ENCODE assay signal across 23 mouse cellular contexts in genomic region chr19:32319057-32319456, GRCm38 (mm10).
DNase-seq lines count a peak whose midpoint lies in the region; ATAC-seq and TF ChIP-seq lines count a peak whose summit lies in the region.
"Had no signal": no experiment of that assay in that cellular context is flagged by ENCODE, and none has a peak within 500 bp of the region (broad histone marks: within the 10 kb centered on the region; RNA-seq: fewer than 3 reads in every experiment).

No protein-coding gene starts in this region.

- H3K4me2 ChIP-seq in kidney, postnatal 0 days (ENCODE audit: low read length), result no peak overlapping the region
- H3K4me2 ChIP-seq in limb, embryonic 12.5 days, result 0 out of 2 replicates have a peak overlapping the region, but pooled peaks have one; percentile 13
- H3K4me2 ChIP-seq: forebrain, embryonic 12.5 days; heart, embryonic 11.5 days; hindbrain, embryonic 13.5 days; limb, embryonic 15.5 days; midbrain, embryonic 11.5 days had no signal

- no peak for ATAC-seq in kidney, postnatal 0 days (replicated peaks; ENCODE audit: low FRiP score, low read depth)
- ATAC-seq in limb, embryonic 12.5 days (ENCODE audit: insufficient number of reproducible peaks, insufficient read depth, low FRiP score, low TSS enrichment, low read depth), result peak; percentile 34; the same call in 1 of the 2 replicates

- H3K27me3 ChIP-seq in kidney, postnatal 0 days (ENCODE audit: insufficient read depth, low read length), result no peaks in the 10 kb centered on the region
- H3K27me3 ChIP-seq in limb, embryonic 12.5 days, result peaks cover 9% of the 10 kb centered on the region
- H3K27me3 ChIP-seq: CH12.LX; hindbrain, embryonic 13.5 days; limb, embryonic 15.5 days had no signal

- no peaks in the 10 kb centered on the region for H3K9me3 ChIP-seq in kidney, postnatal 0 days (replicated peaks; ENCODE audit: low read length)
- H3K9me3 ChIP-seq in limb, embryonic 12.5 days, result no peaks in the 10 kb centered on the region
- H3K9me3 ChIP-seq: forebrain, embryonic 12.5 days; G1E; hindbrain, embryonic 13.5 days; limb, embryonic 15.5 days had no signal

- no peak for TF ChIP-seq CTCF in gastrocnemius, adult 2 months (IDR thresholded peaks at IDR 0.05)
- TF ChIP-seq CTCF in kidney, postnatal 0 days (IDR thresholded peaks at IDR 0.05; ENCODE audit: low read depth), result no peak

- 0 out of 2 replicates have a peak overlapping the region, but pooled peaks have one; percentile 20 for H3K27ac ChIP-seq in gastrocnemius, adult 2 months
- 0 out of 2 replicates have a peak overlapping the region, but pooled peaks have one; percentile 3 for H3K27ac ChIP-seq in kidney, postnatal 0 days
- H3K27ac ChIP-seq in limb, embryonic 12.5 days, result no peak overlapping the region
- H3K27ac ChIP-seq: forebrain, embryonic 12.5 days; hindbrain, embryonic 13.5 days; left cerebral cortex, adult 2 months; limb, embryonic 15.5 days had no signal

- WGBS in kidney, postnatal 0 days, result 63% methylated on average over 1 of the region's 1 CpGs
- 20% methylated on average over 1 of the region's 1 CpGs for WGBS in limb, embryonic 12.5 days

- peaks cover 25% of the 10 kb centered on the region for H3K4me1 ChIP-seq in kidney, postnatal 0 days (replicated peaks; ENCODE audit: insufficient read depth, low read length)
- H3K4me1 ChIP-seq in limb, embryonic 12.5 days (replicated peaks), result peaks cover 40% of the 10 kb centered on the region

- H3K9ac ChIP-seq in kidney, postnatal 0 days (ENCODE audit: low read depth, low read length), result no peak overlapping the region
- H3K9ac ChIP-seq in limb, embryonic 12.5 days (replicated peaks), result no peak overlapping the region
- H3K9ac ChIP-seq: forebrain, embryonic 12.5 days; forebrain, postnatal 0 days; hindbrain, embryonic 13.5 days; limb, embryonic 15.5 days had no signal

- H3K36me3 ChIP-seq in kidney, postnatal 0 days (ENCODE audit: insufficient read depth, low read length), result no peaks in the 10 kb centered on the region
- H3K36me3 ChIP-seq in limb, embryonic 12.5 days, result no peaks in the 10 kb centered on the region
- H3K36me3 ChIP-seq: forebrain, embryonic 12.5 days; hindbrain, embryonic 13.5 days; limb, embryonic 15.5 days had no signal

- H3K4me3 ChIP-seq in gastrocnemius, adult 2 months, result no peak overlapping the region
- no peak overlapping the region for H3K4me3 ChIP-seq in kidney, postnatal 0 days (replicated peaks; ENCODE audit: low read depth, low read length)
- no peak overlapping the region for H3K4me3 ChIP-seq in limb, embryonic 12.5 days (replicated peaks)
- H3K4me3 ChIP-seq: forebrain, embryonic 12.5 days; hindbrain, embryonic 13.5 days; layer of hippocampus, adult 2 months; left cerebral cortex, adult 2 months; limb, embryonic 15.5 days had no signal

- intact Hi-C loops in gastrocnemius, adult 2 months (cut with DNase I), result loop anchor here (5.0 kb wide), 1 partner anchor 192 kb away; no protein-coding TSS in a partner anchor

- no peak for DNase-seq in gastrocnemius, adult 2 months
- DNase-seq in gastrocnemius, postnatal 25 days, result no peak
- no peak for DNase-seq in kidney, postnatal 0 days (ENCODE audit: low spot score)
- no peak for DNase-seq in kidney, postnatal 14 days
- DNase-seq in ES-CJ7 (ENCODE audit: low read depth, low spot score), result peak; percentile 6
- no peak for DNase-seq in cerebellum, adult 18-20 months
- DNase-seq in layer of hippocampus, adult 18-20 months (ENCODE audit: low spot score in 2 of 2), result no peak
- DNase-seq: cerebellum, adult 11-12 months; cerebellum, postnatal 10 days; forebrain, postnatal 0 days; gastrocnemius, postnatal 14 days; heart, postnatal 4 days; kidney, postnatal 25 days had no signal
